Mouse (Mus musculus) megakaryocyte, embryonic 14.5 days (primary cell): Measurements from ENCODE around the gene Cd19. TPM values are rescaled to one million over a fixed set of nuclear protein-coding genes. Genes with fewer than 3 reads are reported as not detected.

Source experiments
- H3K27me3 ChIP-seq: replicated peaks from 2 replicates; pipeline ENCODE3; 2012; ENCODE audit warnings: inconsistent platforms
- H3K36me3 ChIP-seq: replicated peaks from 2 replicates; pipeline ENCODE3; 2012; ENCODE audit warnings: low read length, inconsistent platforms, mixed read lengths
- H3K4me1 ChIP-seq: 2 replicates; pipeline ENCODE4 v1.6.1; 2012; ENCODE audit warnings: inconsistent platforms
- H3K4me3 ChIP-seq: replicated peaks from 2 replicates; pipeline ENCODE3; 2012; ENCODE audit warnings: moderate library complexity, mild to moderate bottlenecking, inconsistent platforms
- H3K9me3 ChIP-seq: 2 replicates; pipeline ENCODE4 v1.6.1; 2012; ENCODE audit warnings: inconsistent platforms
- FLI1 ChIP-seq: IDR thresholded peaks from 2 replicates; pipeline ENCODE4 v1.6.1; 2012; ENCODE audit warnings: low read length, inconsistent platforms, mixed read lengths
- GATA1 ChIP-seq: IDR thresholded peaks from 3 replicates; pipeline ENCODE4 v1.6.1; 2012; ENCODE audit warnings: mixed read lengths, low read length, inconsistent platforms, borderline replicate concordance
- polyA plus RNA-seq: library from polyadenylated mRNA; stranded (reverse); fragments of >175 nt; gene quantifications from 2 replicates; pipeline ENCODE4 v1.2.3, GENCODE M21; 2012; ENCODE audit warnings: low replicate concordance; ENCODE audit not compliant: insufficient read depth

The Cd19 gene
- polyA plus RNA-seq, 1 experiment, result not detected

- Histone ChIP-seq H3K36me3 (peaks cover 93% of the 10 kb centered on the region), H3K27me3 (no peaks in the 10 kb centered on the region), H3K4me1 (peaks cover 38% of the 10 kb centered on the region), H3K9me3 (no peaks in the 10 kb centered on the region), H3K4me3 (peak overlapping the region; percentile 66)
- TF ChIP-seq FLI1 (no peak), GATA1 (no peak)
Measured at GRCm38 (mm10) chr7:126436851-126437250, 22.2 kb upstream of the Cd19 start.

- Histone ChIP-seq H3K27me3 (no peaks in the 10 kb centered on the region), H3K9me3 (no peaks in the 10 kb centered on the region), H3K36me3 (peaks cover 92% of the 10 kb centered on the region), H3K4me1 (peaks cover 48% of the 10 kb centered on the region), H3K4me3 (no peak overlapping the region)
- TF ChIP-seq GATA1 (no peak), FLI1 (no peak)
Measured at GRCm38 (mm10) chr7:126435801-126436200, 21.1 kb upstream of the Cd19 start.

- H3K9me3 ChIP-seq, result no peaks in the 10 kb centered on the region
- peaks cover 89% of the 10 kb centered on the region for H3K36me3 ChIP-seq
- H3K27me3 ChIP-seq, result no peaks in the 10 kb centered on the region
- H3K4me3 ChIP-seq, result no peak overlapping the region
- peaks cover 59% of the 10 kb centered on the region for H3K4me1 ChIP-seq
- no peak for TF ChIP-seq GATA1
- TF ChIP-seq FLI1, result no peak
Measured at GRCm38 (mm10) chr7:126434726-126435125, 20.0 kb upstream of the Cd19 start.

GRCm38 (mm10) chr7:126430167-126430566, 15.5 kb upstream of the Cd19 start:
- Histone ChIP-seq H3K4me3 (peak overlapping the region; percentile 96), H3K4me1 (peaks cover 54% of the 10 kb centered on the region), H3K27me3 (no peaks in the 10 kb centered on the region), H3K9me3 (peaks cover 16% of the 10 kb centered on the region), H3K36me3 (peaks cover 63% of the 10 kb centered on the region)
- TF ChIP-seq GATA1 (no peak), FLI1 (no peak)

- Histone ChIP-seq H3K9me3 (peaks cover 16% of the 10 kb centered on the region), H3K27me3 (no peaks in the 10 kb centered on the region), H3K4me1 (peaks cover 54% of the 10 kb centered on the region), H3K4me3 (peak overlapping the region; percentile 96), H3K36me3 (peaks cover 56% of the 10 kb centered on the region)
- TF ChIP-seq FLI1 (no peak), GATA1 (no peak)
Measured at GRCm38 (mm10) chr7:126429503-126429898, 14.8 kb upstream of the Cd19 start.

- H3K4me1 ChIP-seq, result peaks cover 53% of the 10 kb centered on the region
- peak within 1 kb of the TSS; percentile 96 for H3K4me3 ChIP-seq
- H3K27me3 ChIP-seq, result no peaks in the 10 kb centered on the region
- peaks cover 50% of the 10 kb centered on the region for H3K36me3 ChIP-seq
- H3K9me3 ChIP-seq, result peaks cover 16% of the 10 kb centered on the region
- TF ChIP-seq GATA1, result no peak
- no peak for TF ChIP-seq FLI1
Measured at GRCm38 (mm10) chr7:126428631-126429502, 14.2 kb upstream of the Cd19 start, which contains the start of gene Rabep2. Gene Rabep2 (plus strand): TSS chr7:126428759.

- H3K27me3 ChIP-seq, result no peaks in the 10 kb centered on the region
- H3K4me1 ChIP-seq, result peaks cover 50% of the 10 kb centered on the region
- H3K36me3 ChIP-seq, result peaks cover 44% of the 10 kb centered on the region
- H3K4me3 ChIP-seq, result peak overlapping the region; percentile 96
- TF ChIP-seq GATA1, result no peak
- peaks cover 16% of the 10 kb centered on the region for H3K9me3 ChIP-seq
Measured at GRCm38 (mm10) chr7:126428154-126428553, 13.5 kb upstream of the Cd19 start.

GRCm38 (mm10) chr7:126427323-126427860, 12.7 kb upstream of the Cd19 start:
- TF ChIP-seq FLI1, result no peak
- TF ChIP-seq GATA1, result no peak
- peaks cover 44% of the 10 kb centered on the region for H3K4me1 ChIP-seq
- peaks cover 16% of the 10 kb centered on the region for H3K9me3 ChIP-seq
- H3K36me3 ChIP-seq, result peaks cover 38% of the 10 kb centered on the region
- no peaks in the 10 kb centered on the region for H3K27me3 ChIP-seq
- peak overlapping the region; percentile 35 for H3K4me3 ChIP-seq

GRCm38 (mm10) chr7:126424161-126424560, 9.5 kb upstream of the Cd19 start:
- TF ChIP-seq FLI1, result no peak
- TF ChIP-seq GATA1, result no peak
- Histone ChIP-seq H3K27me3 (no peaks in the 10 kb centered on the region), H3K4me1 (peaks cover 32% of the 10 kb centered on the region), H3K9me3 (peaks cover 21% of the 10 kb centered on the region), H3K36me3 (peaks cover 15% of the 10 kb centered on the region), H3K4me3 (no peak overlapping the region)

GRCm38 (mm10) chr7:126421756-126422155, 7.1 kb upstream of the Cd19 start:
- H3K4me3 ChIP-seq, result peak overlapping the region; percentile 86
- H3K36me3 ChIP-seq, result peaks cover 11% of the 10 kb centered on the region
- peaks cover 40% of the 10 kb centered on the region for H3K4me1 ChIP-seq
- TF ChIP-seq FLI1 (no peak), GATA1 (no peak)
- H3K27me3 ChIP-seq, result no peaks in the 10 kb centered on the region
- H3K9me3 ChIP-seq, result peaks cover 16% of the 10 kb centered on the region
